Mouse (Mus musculus) C2C12 (cell line): ENCODE results near the gene Cnnm3.

ENCODE experiments used
- CTCF ChIP-seq: IDR thresholded peaks from one replicate; pipeline ENCODE4 v1.5.1; 2011; ENCODE audit not compliant: control insufficient read depth, insufficient read depth, insufficient read length
- FOSL1 ChIP-seq: IDR thresholded peaks from one replicate; pipeline ENCODE4 v1.8.0; 2011; ENCODE audit warnings: mild to moderate bottlenecking, low read length; ENCODE audit not compliant: poor library complexity, insufficient read depth, severe bottlenecking
- MAX ChIP-seq: IDR thresholded peaks from one replicate; pipeline ENCODE4 v1.6.1; 2011; ENCODE audit warnings: mild to moderate bottlenecking, control low read depth
- MYOG ChIP-seq: IDR thresholded peaks from one replicate; pipeline ENCODE4 v1.6.1; 2011; ENCODE audit not compliant: control insufficient read depth, insufficient read length; ENCODE audit errors: extremely low read depth
- USF1 ChIP-seq: IDR thresholded peaks from one replicate; pipeline ENCODE4 v1.6.1; 2011; ENCODE audit warnings: low read depth, mild to moderate bottlenecking, control low read depth, moderate library complexity

- TF ChIP-seq CTCF (no peak), USF1 (no peak), MAX (no peak), MYOG (no peak), FOSL1 (no peak)
Observed at GRCm38 (mm10) chr1:36555798-36556395, 44.2 kb downstream of the Cnnm3 start.
